Mouse (Mus musculus) small intestine, adult 2 months (tissue): ENCODE measurements around the gene Jak1. TPM values are rescaled to one million over a fixed set of nuclear protein-coding genes. Genes with fewer than 3 reads are reported as not detected.
A peak's percentile ranks its signal among the peaks of the same experiment; 100 is the strongest.

Source experiments
- H3K27ac ChIP-seq: fragments of 200-500 bp; 2 replicates; pipeline ENCODE4 v1.5.1; 2012; ENCODE audit warnings: low read depth, low read length, control low read depth, inconsistent platforms; ENCODE audit not compliant: insufficient read depth
- H3K27me3 ChIP-seq: fragments of 200-500 bp; 2 replicates; pipeline ENCODE4 v1.6.1; 2012; ENCODE audit warnings: mild to moderate bottlenecking, moderate library complexity, low read length, inconsistent platforms; ENCODE audit not compliant: control insufficient read depth, insufficient read depth
- H3K36me3 ChIP-seq: fragments of 200-500 bp; 2 replicates; pipeline ENCODE4 v1.6.1; 2012; ENCODE audit warnings: mild to moderate bottlenecking, low read length, control low read depth, inconsistent platforms; ENCODE audit not compliant: control insufficient read depth, insufficient read depth
- H3K4me1 ChIP-seq: fragments of 200-500 bp; 2 replicates; pipeline ENCODE4 v1.6.1; 2012; ENCODE audit warnings: low read length, inconsistent platforms, mixed read lengths; ENCODE audit not compliant: control insufficient read depth, insufficient read depth, insufficient read length
- H3K4me3 ChIP-seq: fragments of 200-500 bp; 2 replicates; pipeline ENCODE4 v1.5.1; 2012; ENCODE audit warnings: low read depth, mild to moderate bottlenecking, control low read depth, inconsistent platforms, low read length, moderate library complexity
- CTCF ChIP-seq: fragments of 200-500 bp; IDR thresholded peaks from 2 replicates; pipeline ENCODE4 v1.5.1; 2012; ENCODE audit warnings: low read depth, mild to moderate bottlenecking, control low read depth, inconsistent platforms, low read length, moderate library complexity, mixed read lengths; ENCODE audit not compliant: insufficient replicate concordance, insufficient read length; ENCODE audit errors: extremely low read depth
- POLR2A ChIP-seq: fragments of 200-500 bp; IDR thresholded peaks from 2 replicates; pipeline ENCODE4 v1.6.1; 2012; ENCODE audit warnings: low read depth, mild to moderate bottlenecking, control low read depth, inconsistent platforms, low read length, moderate library complexity
- WGBS: fragments of 180-500 bp; shearing (Covaris S2); methylation state at CpG from one replicate; pipeline ENCODE4 v1.1.7; 2018; 5-methylcytosine and 5-hydroxymethylcytosine counted together
- polyA plus RNA-seq: library from polyadenylated mRNA; depleted of rRNA; stranded (reverse); fragments of >200 nt; gene quantifications from 2 replicates; pipeline ENCODE4 v1.2.3, GENCODE M21; 2012

Jak1 gene
- polyA plus RNA-seq, 1 experiment = 19.6 TPM

GRCm38 (mm10) chr4:101300392-101300910 is 35.4 kb upstream of the Jak1 start:
- H3K36me3 ChIP-seq = no peaks in the 10 kb centered on the region
- no peak overlapping the region for H3K4me3 ChIP-seq
- no peak overlapping the region for H3K27ac ChIP-seq
- H3K4me1 ChIP-seq = 0 out of 2 replicates have a peak, but pooled peaks cover 2% of the 10 kb centered on the region
- no peak for TF ChIP-seq CTCF
- no peak for TF ChIP-seq POLR2A
- no peaks in the 10 kb centered on the region for H3K27me3 ChIP-seq
- WGBS = 82% methylated on average over 4 of the region's 4 CpGs

- Histone ChIP-seq H3K4me1 (0 out of 2 replicates have a peak, but pooled peaks cover 2% of the 10 kb centered on the region), H3K4me3 (no peak overlapping the region), H3K36me3 (no peaks in the 10 kb centered on the region), H3K27me3 (no peaks in the 10 kb centered on the region), H3K27ac (peak overlapping the region; percentile 51; the same call in 1 of the 2 replicates)
- TF ChIP-seq POLR2A (no peak), CTCF (no peak)
- WGBS = 69% methylated on average over 12 of the region's 12 CpGs
Observed at GRCm38 (mm10) chr4:101298311-101298990, 33.4 kb upstream of the Jak1 start.

GRCm38 (mm10) chr4:101296836-101297235 is 31.8 kb upstream of the Jak1 start:
- TF ChIP-seq CTCF = no peak
- TF ChIP-seq POLR2A = no peak
- Histone ChIP-seq H3K36me3 (no peaks in the 10 kb centered on the region), H3K27me3 (no peaks in the 10 kb centered on the region), H3K27ac (no peak overlapping the region), H3K4me1 (peaks cover 5% of the 10 kb centered on the region; the same call in 1 of the 2 replicates), H3K4me3 (no peak overlapping the region)
- 70% methylated on average over 7 of the region's 7 CpGs for WGBS

- TF ChIP-seq CTCF (no peak), POLR2A (no peak)
- no peaks in the 10 kb centered on the region for H3K27me3 ChIP-seq
- H3K27ac ChIP-seq = no peak overlapping the region
- H3K4me1 ChIP-seq = peaks cover 5% of the 10 kb centered on the region; the same call in 1 of the 2 replicates
- H3K4me3 ChIP-seq = no peak overlapping the region
- WGBS = 79% methylated on average over 3 of the region's 3 CpGs
- H3K36me3 ChIP-seq = no peaks in the 10 kb centered on the region
Observed at GRCm38 (mm10) chr4:101295788-101296187, 30.7 kb upstream of the Jak1 start.

- Histone ChIP-seq H3K4me3 (no peak overlapping the region), H3K27ac (peak overlapping the region; percentile 86), H3K4me1 (peaks cover 4% of the 10 kb centered on the region; the same call in 1 of the 2 replicates), H3K36me3 (no peaks in the 10 kb centered on the region), H3K27me3 (no peaks in the 10 kb centered on the region)
- TF ChIP-seq POLR2A = no peak
- no peak for TF ChIP-seq CTCF
- WGBS = 87% methylated on average over 9 of the region's 9 CpGs
Observed at GRCm38 (mm10) chr4:101293661-101294060, 28.6 kb upstream of the Jak1 start.

GRCm38 (mm10) chr4:101292736-101293541 is 27.9 kb upstream of the Jak1 start:
- no peaks in the 10 kb centered on the region for H3K27me3 ChIP-seq
- H3K4me3 ChIP-seq = peak overlapping the region; percentile 66
- H3K4me1 ChIP-seq = peaks cover 3% of the 10 kb centered on the region; the same call in 1 of the 2 replicates
- TF ChIP-seq CTCF = no peak
- TF ChIP-seq POLR2A = no peak
- 1% methylated on average over 49 of the region's 49 CpGs for WGBS
- no peaks in the 10 kb centered on the region for H3K36me3 ChIP-seq
- peak overlapping the region; percentile 86 for H3K27ac ChIP-seq
